9 mouse cellular contexts compared by ENCODE assay signal in the genomic region with DNA sequence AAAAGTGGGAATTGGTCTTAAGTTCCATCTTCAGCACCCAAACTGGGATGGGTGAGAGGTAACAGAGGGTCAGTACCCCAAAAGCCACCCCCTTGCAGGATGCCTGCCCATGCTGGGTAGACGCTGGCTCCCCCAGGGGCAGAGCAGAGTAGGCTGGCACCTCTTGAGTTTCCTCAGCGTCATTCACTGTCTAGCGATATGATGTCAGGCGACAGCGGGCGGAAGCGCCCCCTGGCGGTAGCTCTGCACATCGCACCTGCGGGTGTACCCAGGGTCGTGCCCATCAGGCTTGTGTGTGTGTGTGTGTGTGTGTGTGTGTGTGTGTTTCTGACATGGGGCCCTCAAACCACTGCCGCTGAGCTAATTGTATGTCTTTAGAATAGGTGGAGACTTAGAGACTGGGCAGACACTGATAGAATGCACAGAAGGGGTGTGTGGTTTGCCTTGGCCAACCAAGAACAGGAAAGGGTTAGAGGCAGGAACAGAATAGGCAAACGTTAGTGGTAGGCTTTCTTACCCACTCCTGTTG. TPM values are rescaled to one million over a fixed set of nuclear protein-coding genes. Genes with fewer than 3 reads are reported as not detected.
DNase-seq lines count a peak whose midpoint lies in the region; ATAC-seq and TF ChIP-seq lines count a peak whose summit lies in the region.
"Had no signal": no experiment of that assay in that cellular context is flagged by ENCODE, and none has a peak within 500 bp of the region (broad histone marks: within the 10 kb centered on the region; RNA-seq: fewer than 3 reads in every experiment).

No protein-coding gene starts in this region.

- peaks cover 11% of the 10 kb centered on the region; the same call in 1 of the 2 replicates for H3K4me1 ChIP-seq in forebrain, embryonic 10.5 days
- H3K4me1 ChIP-seq in heart, postnatal 0 days (ENCODE audit: control insufficient read depth, insufficient read depth), result no peaks in the 10 kb centered on the region
- no peaks in the 10 kb centered on the region for H3K4me1 ChIP-seq in lung, embryonic 14.5 days (ENCODE audit: insufficient read depth)

- peak; percentile 81 for DNase-seq in ES-CJ7 (ENCODE audit: low read depth, low spot score)
- peak; percentile 75 for DNase-seq in brain, embryonic 14.5 days (ENCODE audit: low read depth)
- DNase-seq in forebrain, embryonic 10.5 days (ENCODE audit: extremely low spot score, low spot score), result peak; percentile 80
- DNase-seq in heart, postnatal 0 days (ENCODE audit: low spot score), result peak; percentile 70
- peak; percentile 89 to 90 for DNase-seq in kidney, postnatal 4 days
- peak; percentile 91 for DNase-seq in lung, embryonic 14.5 days
- peak; percentile 93 for DNase-seq in thymus, postnatal 14 days

- H3K27me3 ChIP-seq in forebrain, embryonic 10.5 days (ENCODE audit: poor library complexity, severe bottlenecking), result peaks cover 5% of the 10 kb centered on the region; the same call in 1 of the 2 replicates
- H3K27me3 ChIP-seq in heart, postnatal 0 days (ENCODE audit: control insufficient read depth, insufficient read depth, low read length), result no peaks in the 10 kb centered on the region
- H3K27me3 ChIP-seq in lung, embryonic 14.5 days (ENCODE audit: insufficient read depth, low read length), result no peaks in the 10 kb centered on the region

- H3K4me2 ChIP-seq in heart, postnatal 0 days (ENCODE audit: low read depth, low read length), result no peak overlapping the region
- H3K4me2 ChIP-seq in lung, embryonic 14.5 days, result no peak overlapping the region

- no peaks in the 10 kb centered on the region for H3K9me3 ChIP-seq in forebrain, embryonic 10.5 days
- no peaks in the 10 kb centered on the region for H3K9me3 ChIP-seq in heart, postnatal 0 days (replicated peaks; ENCODE audit: control insufficient read depth, low read length)
- no peaks in the 10 kb centered on the region for H3K9me3 ChIP-seq in lung, embryonic 14.5 days (ENCODE audit: low read depth, low read length)

- TF ChIP-seq CTCF in brain, embryonic 14.5 days (IDR thresholded peaks at IDR 0.05; ENCODE audit: borderline replicate concordance, extremely low read depth, insufficient read depth, insufficient read length), result peak; percentile 93
- peak; percentile 94 for TF ChIP-seq CTCF in heart, postnatal 0 days (IDR thresholded peaks at IDR 0.05; ENCODE audit: low read depth)
- TF ChIP-seq CTCF in lung, embryonic 14.5 days (IDR thresholded peaks at IDR 0.05; ENCODE audit: low read depth), result peak; percentile 99

- TF ChIP-seq POLR2A in brain, embryonic 14.5 days (IDR thresholded peaks at IDR 0.05; ENCODE audit: borderline replicate concordance, extremely low read depth, insufficient read depth, insufficient read length, poor library complexity, severe bottlenecking), result no peak

- no peak overlapping the region for H3K27ac ChIP-seq in forebrain, embryonic 10.5 days
- H3K27ac ChIP-seq in heart, postnatal 0 days (ENCODE audit: low read depth), result no peak overlapping the region
- H3K27ac ChIP-seq in lung, embryonic 14.5 days (ENCODE audit: low read depth), result no peak overlapping the region
- H3K27ac ChIP-seq: macrophage had no signal

- ATAC-seq in heart, postnatal 0 days (ENCODE audit: insufficient read depth, low read depth), result peak; percentile 81
- peak; percentile 76 for ATAC-seq in lung, embryonic 14.5 days (ENCODE audit: insufficient read depth)
- ATAC-seq in neutrophil, adult 5-6 weeks (ENCODE audit: extremely low read depth, insufficient number of reproducible peaks, low FRiP score, poor library complexity, severe bottlenecking), result peak; percentile 84

- no peaks in the 10 kb centered on the region for H3K36me3 ChIP-seq in forebrain, embryonic 10.5 days (replicated peaks)
- no peaks in the 10 kb centered on the region for H3K36me3 ChIP-seq in heart, postnatal 0 days (replicated peaks; ENCODE audit: control insufficient read depth, insufficient read depth, low read length)
- no peaks in the 10 kb centered on the region for H3K36me3 ChIP-seq in lung, embryonic 14.5 days (ENCODE audit: insufficient read depth)

- no peak for TF ChIP-seq EP300 in heart, postnatal 0 days (IDR thresholded peaks at IDR 0.05; ENCODE audit: low read depth)

- no peak overlapping the region for H3K9ac ChIP-seq in heart, postnatal 0 days (replicated peaks; ENCODE audit: low read depth, low read length)
- no peak overlapping the region for H3K9ac ChIP-seq in lung, embryonic 14.5 days

- WGBS in forebrain, embryonic 10.5 days, result 4% methylated on average over 13 of the region's 13 CpGs
- 3% methylated on average over 13 of the region's 13 CpGs for WGBS in heart, postnatal 0 days
- 3% methylated on average over 13 of the region's 13 CpGs for WGBS in lung, embryonic 14.5 days

- H3K4me3 ChIP-seq in forebrain, embryonic 10.5 days, result no peak overlapping the region
- no peak overlapping the region for H3K4me3 ChIP-seq in heart, postnatal 0 days (ENCODE audit: low read depth, low read length)
- no peak overlapping the region for H3K4me3 ChIP-seq in lung, embryonic 14.5 days (ENCODE audit: low read depth, low read length)

RNA-seq across cellular contexts. Expression of a gene that starts 8.7 kb away (rescaled TPM):
- polyA plus RNA-seq in brain, embryonic 14.5 days (2012; rRNA removed), result 5.8 and 6.5 TPM in 2 replicates
- 0.33 and 0.44 TPM in 2 replicates for polyA plus RNA-seq in forebrain, embryonic 10.5 days (2016; fragmentation: Nextera tagmentation; extraction: Ambion mirVana)
- total RNA-seq in heart, postnatal 0 days (2014; rRNA removed; ENCODE audit: low replicate concordance), result 43.5 and 50.8 TPM in 2 replicates
- polyA plus RNA-seq in heart, postnatal 0 days (2015; fragmentation: Nextera tagmentation; extraction: Ambion mirVana), result 4.9 and 5.8 TPM in 2 replicates
- polyA plus RNA-seq in lung, embryonic 14.5 days (2014; fragmentation: Nextera tagmentation; extraction: Ambion mirVana), result 73.4 and 77.4 TPM in 2 replicates
- total RNA-seq in neutrophil, adult 5-6 weeks (2017), result 160 and 183 TPM in 2 replicates

RNA-seq across cellular contexts. Expression of a gene that starts 9.7 kb away (rescaled TPM):
- 51.2 and 57.2 TPM in 2 replicates for polyA plus RNA-seq in brain, embryonic 14.5 days (2012; rRNA removed)
- polyA plus RNA-seq in forebrain, embryonic 10.5 days (2016; fragmentation: Nextera tagmentation; extraction: Ambion mirVana), result 31.5 and 34.2 TPM in 2 replicates
- total RNA-seq in heart, postnatal 0 days (2014; rRNA removed; ENCODE audit: low replicate concordance), result 76.8 and 84.3 TPM in 2 replicates
- polyA plus RNA-seq in heart, postnatal 0 days (2015; fragmentation: Nextera tagmentation; extraction: Ambion mirVana), result 37.6 and 39.3 TPM in 2 replicates
- 41.6 and 43.3 TPM in 2 replicates for polyA plus RNA-seq in lung, embryonic 14.5 days (2014; fragmentation: Nextera tagmentation; extraction: Ambion mirVana)
- 76.0 and 90.2 TPM in 2 replicates for total RNA-seq in neutrophil, adult 5-6 weeks (2017)

RNA-seq across cellular contexts. Expression of a gene that starts 18.7 kb away (rescaled TPM):
- 3.5 and 9.4 TPM in 2 replicates for polyA plus RNA-seq in brain, embryonic 14.5 days (2012; rRNA removed)
- 2.7 and 4.9 TPM in 2 replicates for polyA plus RNA-seq in forebrain, embryonic 10.5 days (2016; fragmentation: Nextera tagmentation; extraction: Ambion mirVana)
- total RNA-seq in heart, postnatal 0 days (2014; rRNA removed; ENCODE audit: low replicate concordance), result 5.8 and 25.5 TPM in 2 replicates
- 2.7 and 5.1 TPM in 2 replicates for polyA plus RNA-seq in heart, postnatal 0 days (2015; fragmentation: Nextera tagmentation; extraction: Ambion mirVana)
- 10.0 and 12.3 TPM in 2 replicates for polyA plus RNA-seq in lung, embryonic 14.5 days (2014; fragmentation: Nextera tagmentation; extraction: Ambion mirVana)
- not detected in 2 replicates for total RNA-seq in neutrophil, adult 5-6 weeks (2017)
- polyA plus RNA-seq: macrophage had no signal

RNA-seq across cellular contexts. Expression of a gene that starts 48.1 kb away (rescaled TPM):
- 144 and 183 TPM in 2 replicates for polyA plus RNA-seq in brain, embryonic 14.5 days (2012; rRNA removed)
- polyA plus RNA-seq in forebrain, embryonic 10.5 days (2016; fragmentation: Nextera tagmentation; extraction: Ambion mirVana), result 414 and 416 TPM in 2 replicates
- 74.5 and 94.6 TPM in 2 replicates for total RNA-seq in heart, postnatal 0 days (2014; rRNA removed; ENCODE audit: low replicate concordance)
- 150 and 152 TPM in 2 replicates for polyA plus RNA-seq in heart, postnatal 0 days (2015; fragmentation: Nextera tagmentation; extraction: Ambion mirVana)
- 275 and 293 TPM in 2 replicates for polyA plus RNA-seq in lung, embryonic 14.5 days (2014; fragmentation: Nextera tagmentation; extraction: Ambion mirVana)
- total RNA-seq in neutrophil, adult 5-6 weeks (2017), result 55.2 and 67.3 TPM in 2 replicates
